Mouse (Mus musculus) midbrain, embryonic 14.5 days (tissue): ENCODE measurements at regions not wholly inside any gene's neighbourhood (a gene's known extent, or its start where the extent isn't known, plus 50 kb on each side); places are given as distances from the start of the nearest gene placed in this dataset.
"Not testable (repeated sequence)": the region's sequence is repeated elsewhere in the genome, so short reads cannot be mapped to it uniquely, and the experiment has no call there.

Experiments
- ATAC-seq: fragments of 200-750 bp; cut with Nextera tagmentation; 2 replicates; pipeline ENCODE4 v1.8.0; 2017; ENCODE audit warnings: moderate number of reproducible peaks, moderate library complexity; ENCODE audit not compliant: low FRiP score, low TSS enrichment
- DNase-seq: peaks from one replicate; pipeline ENCODE4 v3.0.0-alpha.2; 2015
- H3K27ac ChIP-seq: fragments of 300-500 bp; sonication (generic); replicated peaks from 2 replicates; pipeline ENCODE4 v1.5.1; 2014; ENCODE audit warnings: mild to moderate bottlenecking, low read depth, low read length, moderate library complexity
- H3K27me3 ChIP-seq: fragments of 300-500 bp; sonication (generic); 2 replicates; pipeline ENCODE4 v1.6.1; 2014; ENCODE audit warnings: low read length, control low read depth, mixed read lengths; ENCODE audit not compliant: control insufficient read depth, insufficient read depth
- H3K36me3 ChIP-seq: fragments of 300-500 bp; sonication (generic); 2 replicates; pipeline ENCODE4 v1.6.1; 2014; ENCODE audit warnings: low read length, control low read depth; ENCODE audit not compliant: control insufficient read depth, insufficient read depth
- H3K4me1 ChIP-seq: fragments of 300-500 bp; sonication (generic); 2 replicates; pipeline ENCODE4 v1.6.1; 2014; ENCODE audit warnings: mild to moderate bottlenecking, antibody characterized with exemption, low read length, control low read depth; ENCODE audit not compliant: control insufficient read depth, insufficient read depth
- H3K4me2 ChIP-seq: fragments of 300-500 bp; sonication (generic); 2 replicates; pipeline ENCODE4 v1.6.1; 2014; ENCODE audit warnings: mild to moderate bottlenecking, low read length, moderate library complexity
- H3K4me3 ChIP-seq: fragments of 300-500 bp; sonication (generic); replicated peaks from 2 replicates; pipeline ENCODE4 v1.5.1; 2014; ENCODE audit warnings: low read depth, low read length
- H3K9ac ChIP-seq: fragments of 300-500 bp; sonication (generic); replicated peaks from 2 replicates; pipeline ENCODE4 v1.6.1; 2014; ENCODE audit warnings: mild to moderate bottlenecking, low read length, moderate library complexity
- H3K9me3 ChIP-seq: fragments of 300-500 bp; sonication (generic); 2 replicates; pipeline ENCODE4 v1.6.1; 2016; ENCODE audit warnings: low read length, control low read depth, mixed read lengths; ENCODE audit not compliant: control insufficient read depth
- WGBS: fragments of 180-500 bp; shearing (Covaris S2); extraction: QIAGEN DNeasy Blood & Tissue Kit; methylation state at CpG from one replicate; pipeline ENCODE4 v1.1.7; 2014; 5-methylcytosine and 5-hydroxymethylcytosine counted together

- Histone ChIP-seq H3K9me3 (peaks cover 2% of the 10 kb centered on the region; the same call in 1 of the 2 replicates), H3K4me1 (no peaks in the 10 kb centered on the region), H3K4me2 (no peak overlapping the region), H3K9ac (no peak overlapping the region), H3K27ac (no peak overlapping the region), H3K4me3 (no peak overlapping the region), H3K27me3 (no peaks in the 10 kb centered on the region), H3K36me3 (no peaks in the 10 kb centered on the region)
- 80% methylated on average over 2 of the region's 2 CpGs for WGBS
- no peak for ATAC-seq
- no peak for DNase-seq
These were observed 83.2 kb downstream of the Cxcr4 start for GRCm38 (mm10) chr1:128508816-128509461.

GRCm38 (mm10) chr1:128506551-128507313, 85.4 kb downstream of the Cxcr4 start:
- ATAC-seq, result no peak
- WGBS, result 92% methylated on average over 4 of the region's 4 CpGs

GRCm38 (mm10) chr1:128504371-128504770, 87.2 kb upstream of the Dars start:
- WGBS, result 52% methylated on average over 4 of the region's 4 CpGs
- ATAC-seq, result no peak
- no peak overlapping the region for H3K27ac ChIP-seq

More at GRCm38 (mm10) chr1:128506551-128507313, 85.4 kb downstream of the Cxcr4 start:
- H3K4me1 ChIP-seq, result no peaks in the 10 kb centered on the region
- no peak overlapping the region for H3K4me3 ChIP-seq
- no peak overlapping the region for H3K27ac ChIP-seq
- peaks cover 3% of the 10 kb centered on the region; the same call in 1 of the 2 replicates for H3K9me3 ChIP-seq
- H3K27me3 ChIP-seq, result no peaks in the 10 kb centered on the region
- DNase-seq, result no peak
- H3K9ac ChIP-seq, result no peak overlapping the region
- no peak overlapping the region for H3K4me2 ChIP-seq
- H3K36me3 ChIP-seq, result no peaks in the 10 kb centered on the region

GRCm38 (mm10) chr1:128498042-128498772, 81.0 kb upstream of the Dars start:
- ATAC-seq (no peak), DNase-seq (no peak)
- H3K4me3 ChIP-seq, result no peak overlapping the region
- no peaks in the 10 kb centered on the region for H3K4me1 ChIP-seq
- H3K36me3 ChIP-seq, result no peaks in the 10 kb centered on the region
- H3K9me3 ChIP-seq, result no peaks in the 10 kb centered on the region
- no peak overlapping the region for H3K27ac ChIP-seq
- no peaks in the 10 kb centered on the region for H3K27me3 ChIP-seq
- no peak overlapping the region for H3K4me2 ChIP-seq
- 72% methylated on average over 9 of the region's 9 CpGs for WGBS
- no peak overlapping the region for H3K9ac ChIP-seq

More at GRCm38 (mm10) chr1:128504371-128504770, 87.2 kb upstream of the Dars start:
- Histone ChIP-seq H3K9ac (no peak overlapping the region), H3K4me1 (no peaks in the 10 kb centered on the region), H3K27me3 (no peaks in the 10 kb centered on the region), H3K9me3 (peaks cover 3% of the 10 kb centered on the region; the same call in 1 of the 2 replicates), H3K4me3 (no peak overlapping the region), H3K4me2 (no peak overlapping the region), H3K36me3 (no peaks in the 10 kb centered on the region)
- no peak for DNase-seq

- Histone ChIP-seq H3K36me3 (no peaks in the 10 kb centered on the region), H3K4me3 (no peak overlapping the region), H3K27ac (no peak overlapping the region), H3K9me3 (no peaks in the 10 kb centered on the region), H3K4me1 (no peaks in the 10 kb centered on the region), H3K4me2 (no peak overlapping the region), H3K9ac (no peak overlapping the region), H3K27me3 (no peaks in the 10 kb centered on the region)
- 93% methylated on average over 2 of the region's 2 CpGs for WGBS
- no peak for DNase-seq
- no peak for ATAC-seq
These were observed 75.1 kb upstream of the Dars start for GRCm38 (mm10) chr1:128492251-128492650.

GRCm38 (mm10) chr1:128487181-128487580, 70.0 kb upstream of the Dars start:
- not testable (repeated sequence) for H3K27me3 ChIP-seq, H3K27ac ChIP-seq, H3K4me2 ChIP-seq, ATAC-seq, H3K36me3 ChIP-seq, DNase-seq, H3K9me3 ChIP-seq, H3K9ac ChIP-seq, H3K4me1 ChIP-seq, H3K4me3 ChIP-seq
- 79% methylated on average over 3 of the region's 4 CpGs for WGBS

DNA sequence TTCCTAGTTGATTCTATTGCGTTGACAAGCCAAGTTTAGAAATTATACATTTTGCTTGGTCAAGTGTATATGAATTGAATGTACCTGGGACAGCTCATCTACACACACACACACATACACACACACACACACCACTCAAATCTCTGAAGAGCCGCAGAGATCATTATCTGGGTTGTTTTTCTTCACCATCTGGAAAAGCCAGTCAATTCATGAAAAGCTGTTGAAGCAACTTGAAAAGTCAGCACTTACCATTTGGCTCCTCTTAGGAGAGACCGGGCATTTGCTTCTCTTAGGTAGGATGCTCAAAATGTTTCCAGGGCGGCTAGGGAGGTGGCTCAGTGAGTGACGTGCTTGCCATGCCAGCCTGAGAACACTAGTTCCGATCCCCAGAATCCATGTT, 61.2 kb upstream of the Dars start:
- DNase-seq (no peak), ATAC-seq (no peak)
- WGBS, result 94% methylated on average over 6 of the region's 6 CpGs
- Histone ChIP-seq H3K36me3 (no peaks in the 10 kb centered on the region), H3K4me3 (no peak overlapping the region), H3K27ac (no peak overlapping the region), H3K9ac (no peak overlapping the region), H3K27me3 (no peaks in the 10 kb centered on the region), H3K4me1 (0 out of 2 replicates have a peak, but pooled peaks cover 3% of the 10 kb centered on the region), H3K4me2 (no peak overlapping the region), H3K9me3 (no peaks in the 10 kb centered on the region)

GRCm38 (mm10) chr1:128477653-128478052, 60.5 kb upstream of the Dars start:
- DNase-seq (no peak), ATAC-seq (no peak)
- 85% methylated on average over 2 of the region's 2 CpGs for WGBS
- Histone ChIP-seq H3K9me3 (no peaks in the 10 kb centered on the region), H3K36me3 (no peaks in the 10 kb centered on the region), H3K4me3 (no peak overlapping the region), H3K4me1 (peaks cover 9% of the 10 kb centered on the region; the same call in 1 of the 2 replicates), H3K4me2 (no peak overlapping the region), H3K27me3 (no peaks in the 10 kb centered on the region), H3K9ac (no peak overlapping the region), H3K27ac (no peak overlapping the region)
